25 mouse cellular contexts compared by ENCODE assay signal in genomic region chr17:25404190-25404589, GRCm38 (mm10). TPM values are rescaled to one million over a fixed set of nuclear protein-coding genes. Genes with fewer than 3 reads are reported as not detected.
DNase-seq lines count a peak whose midpoint lies in the region; ATAC-seq lines count a peak whose summit lies in the region.
"Had no signal": no experiment of that assay in that cellular context is flagged by ENCODE, and none has a peak within 500 bp of the region (broad histone marks: within the 10 kb centered on the region; RNA-seq: fewer than 3 reads in every experiment).

No protein-coding gene starts in this region.

- peaks cover 69% of the 10 kb centered on the region for H3K4me1 ChIP-seq in embryonic facial prominence, embryonic 10.5 days
- peaks cover 47% of the 10 kb centered on the region for H3K4me1 ChIP-seq in hindbrain, embryonic 14.5 days (replicated peaks; ENCODE audit: control insufficient read depth, insufficient read depth, low read length)
- H3K4me1 ChIP-seq in midbrain, embryonic 14.5 days (ENCODE audit: control insufficient read depth, insufficient read depth, low read length): peaks cover 66% of the 10 kb centered on the region

- 0 out of 2 replicates have a peak overlapping the region, but pooled peaks have one; percentile 73 for H3K27ac ChIP-seq in embryonic facial prominence, embryonic 10.5 days (replicated peaks)
- peak overlapping the region; percentile 60; the same call in 1 of the 2 replicates for H3K27ac ChIP-seq in hindbrain, embryonic 14.5 days
- peak overlapping the region; percentile 78 for H3K27ac ChIP-seq in midbrain, embryonic 14.5 days (replicated peaks; ENCODE audit: low read depth, low read length)
- H3K27ac ChIP-seq: embryonic facial prominence, embryonic 13.5 days had no signal

- intact Hi-C loops in left cerebral cortex, postnatal 10 days (cut with DNase I): no loop called here

- H3K9me3 ChIP-seq in embryonic facial prominence, embryonic 10.5 days: no peaks in the 10 kb centered on the region
- no peaks in the 10 kb centered on the region for H3K9me3 ChIP-seq in hindbrain, embryonic 14.5 days (ENCODE audit: control insufficient read depth, low read length)
- H3K9me3 ChIP-seq in midbrain, embryonic 14.5 days (ENCODE audit: control insufficient read depth, low read length): no peaks in the 10 kb centered on the region
- H3K9me3 ChIP-seq: embryonic facial prominence, embryonic 13.5 days had no signal

- DNase-seq in brain, adult 2 months (ENCODE audit: low read depth, low spot score): peak; percentile 35
- DNase-seq in embryonic facial prominence, embryonic 10.5 days (ENCODE audit: low spot score): no peak
- peak; percentile 40 for DNase-seq in hindbrain, embryonic 14.5 days (ENCODE audit: low spot score)
- peak; percentile 81 for DNase-seq in midbrain, embryonic 14.5 days
- DNase-seq in right cerebral cortex, postnatal 4 days: no peak
- DNase-seq in cerebellum, adult 9-10 months: no peak
- no peak for DNase-seq in left cerebral cortex, postnatal 10 days (ENCODE audit: extremely low spot score in 1 of 2, low spot score in 2 of 2)
- DNase-seq in liver: no peak
- DNase-seq: cerebellum, adult 18-20 months; heart, adult 11 months; kidney, adult 2 months; kidney, postnatal 36 days; lung, adult 2 months; lung, postnatal 36 days had no signal

- no peak for ATAC-seq in hindbrain, embryonic 14.5 days (ENCODE audit: low FRiP score)
- ATAC-seq in midbrain, embryonic 14.5 days (ENCODE audit: low FRiP score, low TSS enrichment): peak; percentile 47; the same call in 1 of the 2 replicates
- ATAC-seq: CD4-positive, CD25-positive, alpha-beta regulatory T cell, adult 4 months had no signal

- H3K4me3 ChIP-seq in embryonic facial prominence, embryonic 10.5 days: no peak overlapping the region
- H3K4me3 ChIP-seq in hindbrain, embryonic 14.5 days (replicated peaks; ENCODE audit: low read length): no peak overlapping the region
- no peak overlapping the region for H3K4me3 ChIP-seq in midbrain, embryonic 14.5 days (replicated peaks; ENCODE audit: low read depth, low read length)
- H3K4me3 ChIP-seq: embryonic facial prominence, embryonic 13.5 days had no signal

- H3K27me3 ChIP-seq in embryonic facial prominence, embryonic 10.5 days (replicated peaks; ENCODE audit: low read depth, poor library complexity, severe bottlenecking): peaks cover 69% of the 10 kb centered on the region
- H3K27me3 ChIP-seq in hindbrain, embryonic 14.5 days (ENCODE audit: control insufficient read depth, insufficient read depth, low read length): no peaks in the 10 kb centered on the region
- no peaks in the 10 kb centered on the region for H3K27me3 ChIP-seq in midbrain, embryonic 14.5 days (ENCODE audit: control insufficient read depth, insufficient read depth, low read length)
- H3K27me3 ChIP-seq: embryonic facial prominence, embryonic 13.5 days had no signal

- no peaks in the 10 kb centered on the region for H3K36me3 ChIP-seq in embryonic facial prominence, embryonic 10.5 days (replicated peaks)
- H3K36me3 ChIP-seq in hindbrain, embryonic 14.5 days (replicated peaks; ENCODE audit: control insufficient read depth, insufficient read depth): no peaks in the 10 kb centered on the region
- no peaks in the 10 kb centered on the region for H3K36me3 ChIP-seq in midbrain, embryonic 14.5 days (ENCODE audit: control insufficient read depth, insufficient read depth, low read length)

- H3K9ac ChIP-seq in hindbrain, embryonic 14.5 days: no peak overlapping the region
- no peak overlapping the region for H3K9ac ChIP-seq in midbrain, embryonic 14.5 days (replicated peaks; ENCODE audit: low read length)
- H3K9ac ChIP-seq: embryonic facial prominence, embryonic 13.5 days had no signal

- 20% methylated on average over 3 of the region's 3 CpGs for whole genome bisulfite sequencing in embryonic facial prominence, embryonic 10.5 days
- WGBS in hindbrain, embryonic 14.5 days: 17% methylated on average over 3 of the region's 3 CpGs
- WGBS in midbrain, embryonic 14.5 days: 17% methylated on average over 3 of the region's 3 CpGs

- no peak overlapping the region for H3K4me2 ChIP-seq in hindbrain, embryonic 14.5 days (replicated peaks)
- H3K4me2 ChIP-seq in midbrain, embryonic 14.5 days (ENCODE audit: low read length): peak overlapping the region; percentile 24; the same call in 1 of the 2 replicates
- H3K4me2 ChIP-seq: embryonic facial prominence, embryonic 13.5 days had no signal

RNA-seq across cellular contexts. Expression of gene Cacna1h, which starts 29.4 kb away (rescaled TPM):
- polyA plus RNA-seq in embryonic facial prominence, embryonic 10.5 days (2016; fragmentation: Nextera tagmentation; extraction: Ambion mirVana): 2.9 and 3.3 TPM in 2 replicates
- 10.6 and 14.1 TPM in 2 replicates for polyA plus RNA-seq in hindbrain, embryonic 14.5 days (2014; fragmentation: Nextera tagmentation; extraction: Ambion mirVana)
- polyA plus RNA-seq in midbrain, embryonic 14.5 days (2014; fragmentation: Nextera tagmentation; extraction: Ambion mirVana): 11.3 and 15.0 TPM in 2 replicates
- 10 to 100 TPM; 53.7 to 62.9 TPM for total RNA-seq in left cerebral cortex, postnatal 10 days (2021)
- total RNA-seq: liver, adult 2 months had no signal
- polyA plus RNA-seq: CD4-positive, CD25-positive, alpha-beta regulatory T cell, adult 4 months had no signal

RNA-seq across cellular contexts. Expression of gene Tpsg1, which starts 35.1 kb away (rescaled TPM):
- not detected in 2 replicates for polyA plus RNA-seq in embryonic facial prominence, embryonic 10.5 days (2016; fragmentation: Nextera tagmentation; extraction: Ambion mirVana)
- polyA plus RNA-seq in hindbrain, embryonic 14.5 days (2014; fragmentation: Nextera tagmentation; extraction: Ambion mirVana): 1.2 TPM in 1 of 2 replicates, not detected in the other
- polyA plus RNA-seq in midbrain, embryonic 14.5 days (2014; fragmentation: Nextera tagmentation; extraction: Ambion mirVana): 0.61 and 1.2 TPM in 2 replicates
- not detected for total RNA-seq in left cerebral cortex, postnatal 10 days (2021)
- total RNA-seq: hematopoietic stem cell, adult 5-6 weeks; layer of hippocampus, postnatal 10 days; left cerebral cortex, postnatal 25 days; liver, adult 2 months; MEL had no signal
- polyA plus RNA-seq: CD4-positive, CD25-positive, alpha-beta regulatory T cell, adult 4 months; cortical plate, adult 2 months; kidney, adult 2 months; liver, adult 2 months had no signal

RNA-seq across cellular contexts. Expression of gene Tpsb2, which starts 38.1 kb away (rescaled TPM):
- polyA plus RNA-seq in embryonic facial prominence, embryonic 10.5 days (2016; fragmentation: Nextera tagmentation; extraction: Ambion mirVana): not detected in 2 replicates
- 0.36 TPM in 1 of 2 replicates, not detected in the other for polyA plus RNA-seq in hindbrain, embryonic 14.5 days (2014; fragmentation: Nextera tagmentation; extraction: Ambion mirVana)
- 0.20 TPM in 1 of 2 replicates, not detected in the other for polyA plus RNA-seq in midbrain, embryonic 14.5 days (2014; fragmentation: Nextera tagmentation; extraction: Ambion mirVana)
- total RNA-seq in left cerebral cortex, postnatal 10 days (2021): under 1 TPM; 0.54 to 0.77 TPM
- total RNA-seq: hematopoietic stem cell, adult 5-6 weeks; left cerebral cortex, postnatal 25 days; liver, adult 2 months; MEL had no signal
- polyA plus RNA-seq: CD4-positive, CD25-positive, alpha-beta regulatory T cell, adult 4 months; liver, adult 2 months; neural tube, embryonic 11.5 days had no signal

RNA-seq across cellular contexts. Expression of gene Tekt4, which starts 50.2 kb away (rescaled TPM):
- polyA plus RNA-seq in embryonic facial prominence, embryonic 10.5 days (2016; fragmentation: Nextera tagmentation; extraction: Ambion mirVana): 0.33 TPM in 1 of 2 replicates, not detected in the other
- polyA plus RNA-seq in hindbrain, embryonic 14.5 days (2014; fragmentation: Nextera tagmentation; extraction: Ambion mirVana): 1.2 and 2.4 TPM in 2 replicates
- 0.46 and 0.50 TPM in 2 replicates for polyA plus RNA-seq in midbrain, embryonic 14.5 days (2014; fragmentation: Nextera tagmentation; extraction: Ambion mirVana)
- total RNA-seq in left cerebral cortex, postnatal 10 days (2021): 1 to 10 TPM in 1 of 2 experiments, under 1 TPM in 1; 0.39 to 4.8 TPM
- total RNA-seq: adrenal gland, adult 18-20 months; gastrocnemius, adult 18-20 months; hematopoietic stem cell, adult 5-6 weeks; liver, adult 2 months; MEL had no signal
- polyA plus RNA-seq: CD4-positive, CD25-positive, alpha-beta regulatory T cell, adult 4 months; embryonic facial prominence, embryonic 13.5 days; liver, adult 2 months had no signal

RNA-seq across cellular contexts. Expression of gene Tpsab1, which starts 58.8 kb away (rescaled TPM):
- polyA plus RNA-seq in embryonic facial prominence, embryonic 10.5 days (2016; fragmentation: Nextera tagmentation; extraction: Ambion mirVana): not detected in 2 replicates
- not detected in 2 replicates for polyA plus RNA-seq in hindbrain, embryonic 14.5 days (2014; fragmentation: Nextera tagmentation; extraction: Ambion mirVana)
- polyA plus RNA-seq in midbrain, embryonic 14.5 days (2014; fragmentation: Nextera tagmentation; extraction: Ambion mirVana): not detected in 2 replicates
- total RNA-seq in left cerebral cortex, postnatal 10 days (2021): not detected
- total RNA-seq: hematopoietic stem cell, adult 5-6 weeks; layer of hippocampus, postnatal 10 days; left cerebral cortex, postnatal 25 days; liver, adult 2 months; MEL had no signal
- polyA plus RNA-seq: CD4-positive, CD25-positive, alpha-beta regulatory T cell, adult 4 months; cortical plate, adult 2 months; kidney, adult 2 months; liver, adult 2 months; neural tube, embryonic 11.5 days had no signal

Comparison
In these comparisons a context has a peak if more than half of its experiments do, and no peak if none do; other contexts are left out.
1. DNase-seq: peak in brain, adult 2 months (single experiment), hindbrain, embryonic 14.5 days (single experiment) and midbrain, embryonic 14.5 days (single experiment); none in embryonic facial prominence, embryonic 10.5 days (single experiment), right cerebral cortex, postnatal 4 days (single experiment), cerebellum, adult 9-10 months (single experiment), left cerebral cortex, postnatal 10 days (0 of 2) and liver (single experiment).
2. Peak in every context shown above with its lines, with median percentiles within 50 percentile points of each other: H3K27ac ChIP-seq.